Mouse (Mus musculus) hindlimb bud, embryonic 11.5 days (tissue): ENCODE results near the gene Tcf25.
"Not testable (repeated sequence)": the region's sequence is repeated elsewhere in the genome, so short reads cannot be mapped to it uniquely, and the experiment has no call there.

Experiments
- DNase-seq: peaks from one replicate; pipeline ENCODE4 v3.0.0-alpha.2; 2012; ENCODE audit warnings: low read depth, low spot score; ENCODE audit errors: extremely low spot score

The Tcf25 gene

DNA sequence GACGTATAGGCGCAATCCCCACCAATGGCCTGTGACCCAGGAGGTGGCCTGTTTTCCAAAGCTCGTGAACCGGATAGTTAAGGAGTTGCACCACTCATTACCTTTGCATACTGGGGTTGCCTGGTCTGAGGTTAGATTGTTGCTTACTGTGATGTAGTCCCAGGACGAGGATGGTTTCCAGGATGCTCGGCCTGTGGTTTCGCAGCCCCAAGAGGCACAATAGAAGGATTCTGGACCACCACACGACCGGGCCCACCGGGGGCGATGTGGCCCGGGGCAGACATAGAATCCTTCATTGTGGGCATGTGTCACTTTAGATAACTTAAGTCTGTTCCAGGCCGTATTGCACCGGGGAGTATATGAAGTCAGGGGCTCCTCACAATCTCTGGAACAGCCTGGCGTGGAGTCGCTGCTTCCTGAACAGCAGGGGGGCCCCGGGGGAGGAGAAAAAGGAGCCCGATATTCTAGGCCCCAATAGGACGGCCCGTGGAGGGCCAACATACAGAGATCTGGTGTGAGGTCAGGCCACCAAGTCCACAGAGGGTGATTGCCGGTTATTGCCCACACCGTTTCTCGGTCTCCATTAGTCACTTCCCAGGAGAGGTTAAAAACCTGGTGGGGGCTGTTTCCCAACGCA lies 54.2 kb downstream of the Tcf25 start:
- no peak for DNase-seq

- DNase-seq, result no peak
These were observed 54.9 kb downstream of the Tcf25 start for GRCm38 (mm10) chr8:123428343-123428893.

DNA sequence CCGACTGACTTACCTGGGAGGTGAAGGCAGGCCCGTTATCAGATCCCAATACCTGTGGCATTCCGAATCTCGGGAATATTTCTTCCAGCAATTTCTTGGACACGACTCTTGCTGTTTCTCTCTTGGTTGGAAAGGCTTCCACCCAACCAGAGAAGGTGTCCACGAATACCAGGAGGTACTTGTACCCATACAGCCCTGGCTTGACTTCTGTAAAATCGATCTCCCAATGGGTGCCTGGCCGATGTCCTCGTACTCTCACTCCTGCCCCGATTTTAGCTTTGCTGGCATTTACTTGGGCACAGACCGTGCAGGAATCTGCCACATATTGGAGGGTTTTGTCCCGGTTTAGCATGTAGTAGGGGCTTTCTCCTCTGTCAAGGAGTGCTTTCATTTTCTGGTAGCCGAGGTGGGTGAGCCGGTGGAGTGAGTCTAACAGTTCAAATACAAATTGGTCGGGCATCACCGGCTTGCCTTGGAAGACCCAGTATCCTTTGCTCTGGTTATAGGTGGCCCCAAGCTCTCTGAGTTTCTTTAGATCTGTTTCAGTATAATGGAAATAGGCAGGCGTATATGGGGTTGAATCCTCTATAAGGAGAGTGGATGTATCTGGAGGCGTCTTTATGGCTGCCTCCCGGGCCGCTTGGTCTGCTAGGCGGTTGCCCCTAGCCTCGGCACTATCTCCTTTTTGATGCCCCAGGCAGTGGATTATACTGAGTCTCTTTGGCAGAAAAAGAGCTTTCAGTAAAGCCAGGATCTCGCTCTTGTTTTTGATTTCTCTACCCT lies 55.6 kb downstream of the Tcf25 start:
- no peak for DNase-seq

- DNase-seq, result not testable (repeated sequence)
These were observed 56.1 kb downstream of the Tcf25 start for GRCm38 (mm10) chr8:123429722-123430013.

DNA sequence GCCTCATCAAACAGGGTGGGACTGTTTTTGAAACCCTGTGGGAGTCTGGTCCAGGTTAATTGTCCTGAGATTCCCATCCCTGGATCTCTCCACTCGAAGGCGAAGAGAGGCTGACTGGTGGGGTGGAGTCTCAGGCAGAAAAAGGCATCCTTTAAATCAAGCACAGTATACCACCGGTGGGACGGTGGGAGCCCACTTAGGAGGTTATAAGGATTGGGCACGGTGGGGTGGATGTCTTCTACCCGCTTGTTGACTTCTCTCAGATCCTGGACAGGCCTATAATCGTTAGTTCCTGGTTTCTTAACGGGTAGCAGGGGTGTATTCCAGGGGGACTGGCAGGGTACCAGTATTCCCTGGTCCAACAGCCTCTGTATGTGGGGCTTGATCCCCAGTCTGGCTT lies 57.4 kb downstream of the Tcf25 start:
- not testable (repeated sequence) for DNase-seq

- DNase-seq, result no peak
These were observed 58.2 kb downstream of the Tcf25 start for GRCm38 (mm10) chr8:123431616-123432365.

DNA sequence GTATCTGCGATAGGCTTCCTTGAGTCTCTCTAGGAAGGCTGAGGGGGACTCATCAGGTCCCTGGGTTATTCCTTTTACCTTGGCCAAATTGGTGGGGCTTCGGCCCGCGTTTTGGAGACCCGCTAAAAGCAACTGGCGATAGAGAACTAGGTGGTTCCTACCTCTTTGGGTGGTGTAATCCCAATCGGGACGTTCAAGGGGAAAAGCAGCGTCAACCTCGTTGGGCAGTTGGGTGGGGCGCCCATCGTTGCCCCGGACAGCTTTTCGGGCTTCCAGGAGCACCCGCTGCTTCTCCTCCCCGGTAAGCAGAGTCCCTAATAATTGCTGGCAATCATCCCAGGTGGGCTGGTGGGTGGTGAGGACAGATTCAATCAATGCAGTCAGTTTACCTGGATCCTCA lies 58.8 kb downstream of the Tcf25 start:
- DNase-seq, result no peak

DNA sequence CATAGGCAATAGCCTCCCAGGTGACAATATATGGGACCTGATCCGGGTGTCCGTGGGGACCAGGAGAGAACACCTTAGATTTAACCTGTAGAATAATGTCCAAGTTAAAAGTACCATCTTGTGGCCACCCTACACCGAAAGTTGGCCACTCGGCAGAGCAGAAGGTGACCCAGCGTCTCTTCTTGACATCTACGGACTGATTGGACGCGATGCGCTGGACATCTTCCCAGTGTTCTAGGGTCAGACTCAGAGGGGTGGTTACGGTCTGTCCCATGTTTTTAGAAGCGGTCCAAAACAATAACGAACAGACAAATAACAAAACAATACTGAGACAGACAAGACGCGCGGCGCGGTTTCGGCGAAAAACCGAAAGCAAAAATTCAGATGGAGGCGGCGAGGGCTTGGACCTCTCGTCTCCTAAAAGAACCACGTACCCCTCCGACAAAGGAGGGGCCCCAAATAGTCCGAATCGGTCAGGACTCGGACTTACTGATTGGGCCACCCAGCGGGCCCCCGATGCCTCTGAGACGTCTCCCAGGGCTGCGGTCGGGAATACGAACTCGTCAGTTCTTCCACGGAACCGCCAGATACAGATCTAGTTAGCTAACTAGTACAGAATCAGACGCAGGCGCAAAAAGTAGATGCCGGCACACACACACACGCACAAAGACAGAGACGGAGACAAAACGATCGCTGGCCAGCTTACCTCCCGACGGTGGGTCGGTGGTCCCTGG lies 59.9 kb downstream of the Tcf25 start:
- DNase-seq, result not testable (repeated sequence)

- DNase-seq, result no peak
These were observed 68.2 kb downstream of the Tcf25 start for GRCm38 (mm10) chr8:123441788-123442187.

DNA sequence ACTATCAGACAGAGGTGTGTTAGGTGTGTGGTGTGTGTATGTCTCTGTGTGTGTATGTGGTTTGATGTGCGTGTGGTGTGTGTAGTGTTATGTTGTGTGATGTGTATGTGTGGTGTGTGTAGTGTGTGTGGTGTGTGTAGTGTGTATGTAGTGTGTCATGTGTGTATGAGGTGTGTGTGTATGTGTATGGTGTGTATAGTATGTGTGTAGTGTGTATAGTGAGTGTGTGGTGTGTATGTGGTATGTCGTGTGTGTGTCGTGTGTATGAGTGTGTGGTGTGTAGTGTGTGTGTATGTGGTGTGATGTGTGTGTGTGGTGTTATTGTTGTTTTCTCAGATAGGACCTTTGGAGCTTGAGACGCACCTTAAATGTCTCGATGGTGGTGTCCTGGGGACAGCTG lies 68.8 kb downstream of the Tcf25 start:
- no peak for DNase-seq

DNA sequence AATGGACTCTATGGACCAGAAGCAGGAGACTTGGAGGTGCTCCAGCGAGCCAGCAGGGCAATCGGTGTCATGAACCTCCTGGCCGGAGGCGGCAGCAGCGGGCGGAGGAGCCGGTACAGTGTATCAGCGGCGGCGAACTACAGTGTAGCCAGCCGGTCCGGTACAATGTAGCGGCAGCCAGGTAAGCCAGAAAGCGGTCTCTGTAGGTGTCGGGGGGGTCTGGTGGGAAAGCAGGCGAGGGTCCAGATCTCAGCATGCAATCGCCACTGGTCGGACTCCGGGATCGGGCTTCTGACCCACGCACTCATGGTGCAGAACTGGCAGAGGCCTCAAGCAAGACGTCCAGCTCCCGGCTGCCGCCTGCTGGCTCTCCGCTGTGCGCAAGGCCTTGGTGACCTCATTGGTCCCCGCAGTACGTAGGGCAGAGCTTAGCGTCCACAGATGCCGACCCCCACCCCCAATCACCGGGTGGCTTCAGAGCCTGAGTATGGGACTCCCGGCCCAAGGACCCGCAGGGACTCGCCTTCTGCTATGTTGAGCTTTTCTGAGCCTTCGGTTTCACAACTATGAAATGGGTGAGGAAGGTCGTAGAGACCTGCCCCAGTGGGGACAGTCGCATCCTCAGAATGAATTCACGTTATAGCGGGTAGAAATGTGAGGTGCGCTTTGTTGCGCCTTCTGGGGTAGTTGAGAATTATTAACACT lies 69.5 kb downstream of the Tcf25 start:
- peak; percentile 74 for DNase-seq

DNA sequence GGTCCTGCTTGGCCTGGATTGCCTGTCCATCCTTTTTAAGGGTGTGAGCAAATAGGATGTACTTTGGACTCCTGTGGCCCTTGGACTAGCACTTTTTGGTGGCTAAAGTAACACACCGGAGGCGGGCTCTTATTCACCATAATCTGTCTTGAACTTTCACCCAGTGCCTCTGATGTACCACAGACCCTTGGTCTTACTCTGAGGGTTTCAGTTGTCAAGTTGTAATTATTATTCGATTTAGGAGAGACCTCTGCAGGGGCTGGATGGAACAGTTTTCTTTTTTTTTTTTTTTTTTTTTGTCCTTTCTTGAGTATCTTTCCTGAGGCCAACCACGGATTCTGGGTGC lies 70.0 kb downstream of the Tcf25 start:
- DNase-seq, result peak; percentile 20

- no peak for DNase-seq
These were observed 70.6 kb downstream of the Tcf25 start for GRCm38 (mm10) chr8:123444131-123444530.

DNA sequence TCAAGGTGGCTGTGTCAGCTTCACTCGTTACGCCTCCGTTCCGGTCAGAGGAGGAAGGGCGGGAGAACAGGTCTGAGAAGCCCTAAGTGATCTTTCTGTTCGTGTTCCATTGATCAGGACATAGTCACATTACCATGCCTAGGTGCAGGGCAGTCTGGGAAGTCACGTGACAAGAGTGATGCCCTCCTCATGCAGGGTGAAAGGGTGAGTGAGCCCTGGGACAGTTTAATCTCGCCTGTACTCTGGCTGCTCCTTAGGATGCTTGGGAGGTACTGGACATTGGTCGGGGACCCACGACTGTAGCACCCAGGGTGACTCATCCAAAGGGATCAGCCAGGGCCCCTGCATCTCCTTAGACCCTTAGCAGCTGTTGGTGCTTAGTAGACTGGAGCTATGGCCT lies 72.4 kb downstream of the Tcf25 start:
- no peak for DNase-seq

- no peak for DNase-seq
These were observed 73.2 kb downstream of the Tcf25 start for GRCm38 (mm10) chr8:123446799-123447198.

GRCm38 (mm10) chr8:123450783-123451182 lies 77.2 kb downstream of the Tcf25 start:
- DNase-seq, result no peak

- DNase-seq, result not testable (repeated sequence)
These were observed 78.2 kb downstream of the Tcf25 start for GRCm38 (mm10) chr8:123451747-123452146.

- no peak for DNase-seq
These were observed 78.6 kb downstream of the Tcf25 start for GRCm38 (mm10) chr8:123452149-123452548.

- no peak for DNase-seq
These were observed 79.7 kb downstream of the Tcf25 start for GRCm38 (mm10) chr8:123453291-123453690.
